Mouse (Mus musculus) heart, adult 2 months (tissue): ENCODE measurements at regions not wholly inside any gene's neighbourhood (a gene's known extent, or its start where the extent isn't known, plus 50 kb on each side); places are given as distances from the start of the nearest gene placed in this dataset.

Experiments
- CTCF ChIP-seq: fragments of 200-600 bp; IDR thresholded peaks from 2 replicates; pipeline ENCODE4 v1.8.1; 2022; ENCODE audit warnings: antibody characterized with exemption, mild to moderate bottlenecking, moderate library complexity
- EP300 ChIP-seq: fragments of 200-500 bp; IDR thresholded peaks from 2 replicates; pipeline ENCODE4 v1.6.1; 2011; ENCODE audit warnings: low read depth, low read length, control low read depth; ENCODE audit not compliant: insufficient read depth
- POLR2A ChIP-seq: fragments of 200-500 bp; IDR thresholded peaks from 2 replicates; pipeline ENCODE4 v1.6.1; 2011; ENCODE audit warnings: mild to moderate bottlenecking, low read depth, low read length, control low read depth; ENCODE audit not compliant: insufficient read depth

DNA sequence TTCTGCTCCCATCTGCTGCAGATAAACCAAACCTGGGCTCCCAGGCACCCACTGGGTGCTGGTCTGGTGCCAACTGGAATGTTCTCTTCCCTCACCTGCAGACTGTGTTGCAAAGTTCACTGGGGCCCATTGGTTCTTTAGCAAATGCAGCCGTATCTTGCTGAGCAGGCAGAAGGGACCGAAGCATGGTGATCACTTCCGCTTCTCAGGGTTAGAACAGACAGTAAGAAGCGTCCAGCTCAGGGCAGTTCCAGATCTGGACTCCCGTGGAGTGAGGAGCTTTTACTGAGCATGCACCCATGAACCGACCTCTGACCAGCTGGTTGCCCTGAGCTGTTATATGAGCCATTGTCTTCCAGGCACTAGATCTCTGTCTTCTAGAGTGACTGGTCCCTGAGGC lies 97.1 kb downstream of the 9530068E07Rik start:
- no peak for TF ChIP-seq CTCF
- TF ChIP-seq POLR2A: no peak
- no peak for TF ChIP-seq EP300
